Mouse (Mus musculus) megakaryocyte, embryonic 14.5 days (primary cell): ENCODE measurements around the gene Eepd1.

ENCODE experiments used
- FLI1 ChIP-seq: IDR thresholded peaks from 2 replicates; pipeline ENCODE4 v1.6.1; 2012; ENCODE audit warnings: low read length, inconsistent platforms, mixed read lengths
- GATA1 ChIP-seq: IDR thresholded peaks from 3 replicates; pipeline ENCODE4 v1.6.1; 2012; ENCODE audit warnings: mixed read lengths, low read length, inconsistent platforms, borderline replicate concordance

DNA sequence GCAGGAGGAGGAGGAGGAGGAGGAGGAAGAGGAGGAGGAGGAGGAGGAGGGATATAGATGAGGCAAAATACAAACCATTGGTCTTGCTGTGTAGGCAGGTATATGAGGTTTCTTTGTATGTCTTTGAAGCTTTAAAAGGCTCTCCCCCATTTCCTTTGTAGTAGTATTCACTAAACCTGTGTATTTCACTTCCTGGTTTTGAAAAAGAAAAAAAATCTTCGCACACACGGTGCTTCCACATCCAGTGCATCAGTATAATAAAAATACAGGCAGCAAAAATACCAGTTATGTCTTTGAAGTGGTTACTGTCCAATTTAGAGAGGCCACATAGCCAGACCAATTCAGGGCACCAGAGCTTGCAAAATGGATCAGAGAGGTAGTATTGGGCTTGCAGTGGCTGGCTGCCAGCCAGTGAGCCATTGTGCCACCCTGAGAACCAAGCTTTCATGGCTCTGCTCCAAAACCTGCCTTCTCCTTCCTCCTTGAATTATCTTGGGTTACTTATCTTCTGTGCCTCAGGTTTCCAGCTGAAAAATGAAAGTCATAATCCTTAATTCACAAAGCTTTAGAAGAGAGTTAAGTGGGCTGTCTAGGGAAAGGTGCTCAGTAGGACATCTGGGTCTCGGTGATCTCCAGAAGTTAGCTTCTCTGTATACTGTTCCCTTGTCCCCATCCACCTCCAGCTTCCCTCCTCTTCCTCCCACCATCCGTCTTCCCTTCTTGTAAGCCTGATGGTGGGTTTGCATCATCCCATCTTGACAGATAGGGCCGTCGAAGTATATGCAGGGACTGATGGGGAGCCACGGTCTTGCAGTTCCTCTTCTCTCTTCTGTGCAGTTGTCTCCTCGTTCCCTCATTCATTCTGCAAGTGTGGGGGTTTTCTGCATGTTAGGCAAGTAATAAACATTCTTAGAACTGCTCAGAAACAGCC is 68.0 kb downstream of the Eepd1 start:
- no peak for TF ChIP-seq GATA1
- no peak for TF ChIP-seq FLI1
